In genomic region chr2:84956274-84956673, GRCm38 (mm10) we compare ENCODE assay signal across 9 mouse cellular contexts. TPM values are rescaled to one million over a fixed set of nuclear protein-coding genes. Genes with fewer than 3 reads are reported as not detected.
DNase-seq lines count a peak whose midpoint lies in the region; ATAC-seq and TF ChIP-seq lines count a peak whose summit lies in the region.
"Had no signal": no experiment of that assay in that cellular context is flagged by ENCODE, and none has a peak within 500 bp of the region (broad histone marks: within the 10 kb centered on the region; RNA-seq: fewer than 3 reads in every experiment).

No protein-coding gene starts in this region.

- H3K4me3 ChIP-seq in midbrain, embryonic 10.5 days, result no peak overlapping the region
- no peak overlapping the region for H3K4me3 ChIP-seq in midbrain, embryonic 15.5 days
- H3K4me3 ChIP-seq in forebrain, postnatal 0 days (ENCODE audit: low read depth, low read length), result no peak overlapping the region
- H3K4me3 ChIP-seq in limb, embryonic 14.5 days (replicated peaks; ENCODE audit: low read length), result no peak overlapping the region
- no peak overlapping the region for H3K4me3 ChIP-seq in stomach, postnatal 0 days (ENCODE audit: low read depth, low read length)
- H3K4me3 ChIP-seq: embryonic facial prominence, embryonic 13.5 days had no signal

- no peaks in the 10 kb centered on the region for H3K27me3 ChIP-seq in midbrain, embryonic 10.5 days (ENCODE audit: low read depth, poor library complexity, severe bottlenecking)
- H3K27me3 ChIP-seq in midbrain, embryonic 15.5 days (replicated peaks), result no peaks in the 10 kb centered on the region
- no peaks in the 10 kb centered on the region for H3K27me3 ChIP-seq in forebrain, postnatal 0 days (ENCODE audit: insufficient read depth, low read length)
- no peaks in the 10 kb centered on the region for H3K27me3 ChIP-seq in limb, embryonic 14.5 days (ENCODE audit: control insufficient read depth, insufficient read depth, low read length)
- H3K27me3 ChIP-seq in stomach, postnatal 0 days (ENCODE audit: control insufficient read depth, insufficient read depth, low read length), result no peaks in the 10 kb centered on the region
- H3K27me3 ChIP-seq: embryonic facial prominence, embryonic 13.5 days had no signal

- no peak overlapping the region for H3K9ac ChIP-seq in midbrain, embryonic 15.5 days
- H3K9ac ChIP-seq in forebrain, postnatal 0 days, result no peak overlapping the region
- H3K9ac ChIP-seq in limb, embryonic 14.5 days (ENCODE audit: low read depth, low read length, severe bottlenecking), result no peak overlapping the region
- no peak overlapping the region for H3K9ac ChIP-seq in stomach, postnatal 0 days (ENCODE audit: low read length)
- H3K9ac ChIP-seq: embryonic facial prominence, embryonic 13.5 days had no signal

- H3K27ac ChIP-seq in midbrain, embryonic 10.5 days (replicated peaks), result no peak overlapping the region
- H3K27ac ChIP-seq in midbrain, embryonic 15.5 days, result no peak overlapping the region
- H3K27ac ChIP-seq in forebrain, postnatal 0 days (ENCODE audit: low read depth, low read length), result no peak overlapping the region
- no peak overlapping the region for H3K27ac ChIP-seq in limb, embryonic 14.5 days (replicated peaks; ENCODE audit: low read depth, low read length)
- H3K27ac ChIP-seq in stomach, postnatal 0 days (replicated peaks), result no peak overlapping the region
- H3K27ac ChIP-seq: embryonic facial prominence, embryonic 13.5 days had no signal

- peaks cover under 1% of the 10 kb centered on the region for H3K4me1 ChIP-seq in midbrain, embryonic 10.5 days
- H3K4me1 ChIP-seq in midbrain, embryonic 15.5 days, result no peaks in the 10 kb centered on the region
- H3K4me1 ChIP-seq in forebrain, postnatal 0 days (ENCODE audit: insufficient read depth), result no peaks in the 10 kb centered on the region
- H3K4me1 ChIP-seq in limb, embryonic 14.5 days (ENCODE audit: control insufficient read depth, insufficient read depth, low read length), result no peaks in the 10 kb centered on the region
- H3K4me1 ChIP-seq in stomach, postnatal 0 days (replicated peaks; ENCODE audit: control insufficient read depth, insufficient read depth), result no peaks in the 10 kb centered on the region
- H3K4me1 ChIP-seq: embryonic facial prominence, embryonic 13.5 days had no signal

- H3K36me3 ChIP-seq in midbrain, embryonic 10.5 days, result peaks cover 7% of the 10 kb centered on the region; the same call in 1 of the 2 replicates
- H3K36me3 ChIP-seq in midbrain, embryonic 15.5 days (replicated peaks), result no peaks in the 10 kb centered on the region
- no peaks in the 10 kb centered on the region for H3K36me3 ChIP-seq in forebrain, postnatal 0 days (ENCODE audit: insufficient read depth)
- peaks cover 47% of the 10 kb centered on the region for H3K36me3 ChIP-seq in limb, embryonic 14.5 days (ENCODE audit: control insufficient read depth, insufficient read depth, low read length)
- no peaks in the 10 kb centered on the region for H3K36me3 ChIP-seq in stomach, postnatal 0 days (ENCODE audit: control insufficient read depth, insufficient read depth, low read length)

- 60% methylated on average over 5 of the region's 5 CpGs for whole genome bisulfite sequencing in midbrain, embryonic 10.5 days
- WGBS in midbrain, embryonic 15.5 days, result 63% methylated on average over 5 of the region's 5 CpGs
- WGBS in forebrain, postnatal 0 days, result 61% methylated on average over 5 of the region's 5 CpGs
- 63% methylated on average over 5 of the region's 5 CpGs for WGBS in limb, embryonic 14.5 days
- WGBS in stomach, postnatal 0 days, result 57% methylated on average over 5 of the region's 5 CpGs

- TF ChIP-seq CTCF in forebrain, postnatal 0 days (IDR thresholded peaks at IDR 0.05; ENCODE audit: low read depth), result peak; percentile 64
- TF ChIP-seq CTCF in stomach, postnatal 0 days (IDR thresholded peaks at IDR 0.05; ENCODE audit: low read depth), result peak; percentile 83

- no peaks in the 10 kb centered on the region for H3K9me3 ChIP-seq in midbrain, embryonic 10.5 days (replicated peaks)
- H3K9me3 ChIP-seq in midbrain, embryonic 15.5 days, result no peaks in the 10 kb centered on the region
- no peaks in the 10 kb centered on the region for H3K9me3 ChIP-seq in forebrain, postnatal 0 days (ENCODE audit: low read length)
- no peaks in the 10 kb centered on the region for H3K9me3 ChIP-seq in limb, embryonic 14.5 days (ENCODE audit: control insufficient read depth, low read length)
- H3K9me3 ChIP-seq in stomach, postnatal 0 days (ENCODE audit: control insufficient read depth, low read length), result no peaks in the 10 kb centered on the region
- H3K9me3 ChIP-seq: embryonic facial prominence, embryonic 13.5 days had no signal

- no peak for TF ChIP-seq EP300 in stomach, postnatal 0 days (optimal IDR thresholded peaks at IDR 0.05)

- no peak overlapping the region for H3K4me2 ChIP-seq in midbrain, embryonic 15.5 days
- no peak overlapping the region for H3K4me2 ChIP-seq in forebrain, postnatal 0 days (ENCODE audit: low read depth)
- H3K4me2 ChIP-seq in limb, embryonic 14.5 days (replicated peaks; ENCODE audit: low read depth, low read length, severe bottlenecking), result no peak overlapping the region
- no peak overlapping the region for H3K4me2 ChIP-seq in stomach, postnatal 0 days (replicated peaks; ENCODE audit: low read depth)
- H3K4me2 ChIP-seq: embryonic facial prominence, embryonic 13.5 days had no signal

- peak; percentile 61 for DNase-seq in midbrain, embryonic 10.5 days (ENCODE audit: low spot score)
- peak; percentile 84 for DNase-seq in adrenal gland, postnatal 10 days
- no peak for DNase-seq in forebrain, postnatal 0 days
- peak; percentile 18 to 46 for DNase-seq in kidney, adult 8-10 months
- peak; percentile 20 for DNase-seq in limb, embryonic 14.5 days (ENCODE audit: low spot score)
- DNase-seq in monocyte, adult 2 months (ENCODE audit: low read depth in 1 of 2, low spot score in 2 of 2), result peak; percentile 43 to 67
- peak; percentile 56 for DNase-seq in stomach, postnatal 0 days (ENCODE audit: low spot score)

- ATAC-seq in midbrain, embryonic 15.5 days (replicated peaks), result no peak
- 0 out of 2 replicates have a peak, but pooled peaks have one; percentile 32 for ATAC-seq in forebrain, postnatal 0 days
- no peak for ATAC-seq in limb, embryonic 14.5 days (ENCODE audit: low FRiP score, low read depth)
- ATAC-seq in stomach, postnatal 0 days (ENCODE audit: low FRiP score, low TSS enrichment), result peak; percentile 47; the same call in 1 of the 2 replicates

- no peak for TF ChIP-seq POLR2A in limb, embryonic 14.5 days (IDR thresholded peaks at IDR 0.05; ENCODE audit: borderline replicate concordance, extremely low read depth, insufficient read depth, insufficient read length)

RNA-seq across cellular contexts. Expression of gene Slc43a3, which starts 19.9 kb away (rescaled TPM):
- polyA plus RNA-seq in midbrain, embryonic 10.5 days (2016; fragmentation: Nextera tagmentation; extraction: Ambion mirVana), result 22.1 and 24.7 TPM in 2 replicates
- polyA plus RNA-seq in midbrain, embryonic 15.5 days (2015; fragmentation: Nextera tagmentation; extraction: Ambion mirVana), result 3.8 and 5.6 TPM in 2 replicates
- 10 to 100 TPM; 56.3 to 69.7 TPM for total RNA-seq in adrenal gland, postnatal 10 days (2021)
- total RNA-seq in forebrain, postnatal 0 days (2014; rRNA removed), result 2.2 and 7.6 TPM in 2 replicates
- polyA plus RNA-seq in forebrain, postnatal 0 days (2015; fragmentation: Nextera tagmentation; extraction: Ambion mirVana), result 3.5 and 3.8 TPM in 2 replicates
- polyA plus RNA-seq in limb, embryonic 14.5 days (2012; rRNA removed), result 73.2 and 85.5 TPM in 2 replicates
- polyA plus RNA-seq in limb, embryonic 14.5 days (2014; fragmentation: Nextera tagmentation; extraction: Ambion mirVana), result 32.1 and 34.9 TPM in 2 replicates
- 14.3 and 16.5 TPM in 2 replicates for polyA plus RNA-seq in stomach, postnatal 0 days (2015; fragmentation: Nextera tagmentation; extraction: Ambion mirVana)

RNA-seq across cellular contexts. Expression of gene Prg2, which starts 24.0 kb away (rescaled TPM):
- 0.32 TPM in 1 of 2 replicates, not detected in the other for polyA plus RNA-seq in midbrain, embryonic 10.5 days (2016; fragmentation: Nextera tagmentation; extraction: Ambion mirVana)
- polyA plus RNA-seq in midbrain, embryonic 15.5 days (2015; fragmentation: Nextera tagmentation; extraction: Ambion mirVana), result 0.35 and 0.42 TPM in 2 replicates
- total RNA-seq in adrenal gland, postnatal 10 days (2021), result 10 to 100 TPM in 1 of 2 experiments, 1 to 10 TPM in 1; 5.4 to 14.4 TPM
- not detected in 2 replicates for total RNA-seq in forebrain, postnatal 0 days (2014; rRNA removed)
- not detected in 2 replicates for polyA plus RNA-seq in forebrain, postnatal 0 days (2015; fragmentation: Nextera tagmentation; extraction: Ambion mirVana)
- polyA plus RNA-seq in limb, embryonic 14.5 days (2012; rRNA removed), result 0.80 and 1.0 TPM in 2 replicates
- polyA plus RNA-seq in limb, embryonic 14.5 days (2014; fragmentation: Nextera tagmentation; extraction: Ambion mirVana), result not detected in 2 replicates
- polyA plus RNA-seq in stomach, postnatal 0 days (2015; fragmentation: Nextera tagmentation; extraction: Ambion mirVana), result 0.16 TPM in 1 of 2 replicates, not detected in the other

RNA-seq across cellular contexts. Expression of gene Prg3, which starts 31.7 kb away (rescaled TPM):
- polyA plus RNA-seq in midbrain, embryonic 10.5 days (2016; fragmentation: Nextera tagmentation; extraction: Ambion mirVana), result not detected in 2 replicates
- polyA plus RNA-seq in midbrain, embryonic 15.5 days (2015; fragmentation: Nextera tagmentation; extraction: Ambion mirVana), result not detected in 2 replicates
- total RNA-seq in adrenal gland, postnatal 10 days (2021), result under 1 TPM; 0.48 to 0.73 TPM
- not detected in 2 replicates for total RNA-seq in forebrain, postnatal 0 days (2014; rRNA removed)
- polyA plus RNA-seq in forebrain, postnatal 0 days (2015; fragmentation: Nextera tagmentation; extraction: Ambion mirVana), result not detected in 2 replicates
- polyA plus RNA-seq in limb, embryonic 14.5 days (2012; rRNA removed), result 0.08 TPM in 1 of 2 replicates, not detected in the other
- 0.21 TPM in 1 of 2 replicates, not detected in the other for polyA plus RNA-seq in limb, embryonic 14.5 days (2014; fragmentation: Nextera tagmentation; extraction: Ambion mirVana)
- polyA plus RNA-seq in stomach, postnatal 0 days (2015; fragmentation: Nextera tagmentation; extraction: Ambion mirVana), result not detected in 2 replicates

Comparison
In these comparisons a context has a peak if more than half of its experiments do, and no peak if none do; other contexts are left out.
1. ATAC-seq: peak in forebrain, postnatal 0 days (single experiment) and stomach, postnatal 0 days (single experiment); none in midbrain, embryonic 15.5 days (single experiment) and limb, embryonic 14.5 days (single experiment).